Mouse (Mus musculus): ENCODE measurements at regions not wholly inside any gene's neighbourhood (a gene's known extent, or its start where the extent isn't known, plus 50 kb on each side); places are given as distances from the start of the nearest gene placed in this dataset.

DNA sequence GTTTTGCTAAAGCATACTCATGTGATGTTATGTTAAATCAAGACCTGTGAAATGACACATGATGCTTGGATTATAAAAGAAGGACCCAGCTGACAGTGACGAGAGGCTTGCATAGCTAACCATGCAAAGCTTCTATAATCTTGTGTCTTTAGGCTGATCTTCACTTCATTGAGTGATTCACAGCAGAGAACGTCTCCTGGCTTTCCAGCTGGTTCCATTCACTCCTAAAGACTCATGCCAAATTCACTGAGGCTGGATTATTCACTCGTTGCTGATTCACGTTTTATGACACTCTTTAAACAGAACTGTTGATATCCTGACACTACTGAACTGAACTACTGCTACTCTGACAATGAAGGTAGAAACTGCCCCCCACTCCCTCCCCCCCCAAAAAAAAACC lies 1642.4 kb upstream of the Slc39a10 start:
- DNase-seq (ENCODE audit: low read depth) = no peak
- TF ChIP-seq POLR2A (IDR thresholded peaks at IDR 0.05; ENCODE audit: borderline replicate concordance, extremely low read depth, insufficient read depth, insufficient read length, poor library complexity, severe bottlenecking) = no peak
- TF ChIP-seq CTCF (IDR thresholded peaks at IDR 0.05; ENCODE audit: borderline replicate concordance, extremely low read depth, insufficient read depth, insufficient read length) = no peak

DNA sequence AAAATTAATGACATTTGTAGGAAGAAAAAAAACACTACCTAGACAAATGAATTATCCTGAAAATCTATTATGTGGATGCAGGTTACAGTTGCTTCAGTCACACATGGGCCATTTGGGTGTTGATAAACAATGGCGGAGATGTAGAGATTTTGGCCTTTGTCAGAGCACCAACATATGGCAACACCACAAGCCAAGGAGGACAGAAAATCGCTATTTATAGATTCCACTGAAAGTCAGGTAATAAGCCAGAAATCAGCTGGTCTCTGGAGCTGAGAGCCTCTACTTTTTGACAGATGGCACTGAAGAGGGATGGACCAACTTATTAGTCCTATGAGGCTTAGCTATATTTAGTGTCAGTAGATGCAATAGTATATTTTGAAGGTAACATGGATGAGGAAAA lies 1640.7 kb upstream of the Slc39a10 start:
- peak; percentile 29 for DNase-seq (ENCODE audit: low read depth)
- TF ChIP-seq CTCF (IDR thresholded peaks at IDR 0.05; ENCODE audit: borderline replicate concordance, extremely low read depth, insufficient read depth, insufficient read length) = no peak
- TF ChIP-seq POLR2A (IDR thresholded peaks at IDR 0.05; ENCODE audit: borderline replicate concordance, extremely low read depth, insufficient read depth, insufficient read length, poor library complexity, severe bottlenecking) = no peak

DNA sequence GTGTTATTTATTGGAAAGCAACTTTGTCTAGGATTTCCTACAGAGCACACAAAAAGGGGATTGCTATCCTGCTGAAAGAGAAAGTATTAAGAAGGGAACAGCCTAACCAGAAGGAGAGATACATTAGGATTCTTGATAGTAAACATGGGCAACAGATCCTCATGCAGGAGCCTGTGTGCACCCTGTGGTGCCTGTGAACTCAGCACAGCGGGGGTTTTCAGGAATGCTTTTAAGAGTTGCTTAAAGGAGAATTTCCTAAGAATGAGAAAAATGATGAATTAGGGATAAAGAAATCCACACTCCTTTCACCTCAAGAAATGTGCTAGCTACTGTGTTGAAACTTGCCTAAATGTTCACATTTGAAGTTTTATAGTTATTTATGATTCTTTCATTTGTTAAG lies 1596.1 kb upstream of the Slc39a10 start:
- peak; percentile 43 for DNase-seq (ENCODE audit: low read depth)
- TF ChIP-seq POLR2A (IDR thresholded peaks at IDR 0.05; ENCODE audit: borderline replicate concordance, extremely low read depth, insufficient read depth, insufficient read length, poor library complexity, severe bottlenecking) = no peak
- TF ChIP-seq CTCF (IDR thresholded peaks at IDR 0.05; ENCODE audit: borderline replicate concordance, extremely low read depth, insufficient read depth, insufficient read length) = no peak

DNA sequence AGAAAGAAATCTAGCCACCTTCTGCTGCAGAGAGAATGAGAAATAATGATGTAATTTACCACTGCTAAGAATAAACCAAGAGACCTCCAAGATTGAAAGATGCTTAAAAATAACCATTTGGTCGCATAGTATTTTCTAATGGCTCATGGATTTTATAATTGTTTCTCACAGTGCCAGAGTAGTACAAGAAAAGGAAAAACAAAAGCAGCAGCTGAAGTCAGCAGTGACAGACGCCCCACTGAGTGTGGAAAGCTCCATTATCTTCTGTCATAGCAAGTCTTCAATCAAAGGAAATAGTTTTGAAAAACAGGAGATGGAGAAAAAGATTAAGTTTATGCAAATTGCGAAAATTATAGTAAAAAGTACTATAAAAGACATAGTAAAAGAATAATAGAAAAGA lies 1567.3 kb upstream of the Slc39a10 start:
- TF ChIP-seq POLR2A (IDR thresholded peaks at IDR 0.05; ENCODE audit: borderline replicate concordance, extremely low read depth, insufficient read depth, insufficient read length, poor library complexity, severe bottlenecking) = no peak
- no peak for TF ChIP-seq CTCF (IDR thresholded peaks at IDR 0.05; ENCODE audit: borderline replicate concordance, extremely low read depth, insufficient read depth, insufficient read length)
- DNase-seq (ENCODE audit: low read depth) = peak; percentile 43
